Mouse (Mus musculus) small intestine, adult 2 months (tissue): ENCODE measurements at regions not wholly inside any gene's neighbourhood (a gene's known extent, or its start where the extent isn't known, plus 50 kb on each side); places are given as distances from the start of the nearest gene placed in this dataset.

Experiments used
- CTCF ChIP-seq: fragments of 200-500 bp; IDR thresholded peaks from 2 replicates; pipeline ENCODE4 v1.5.1; 2012; ENCODE audit warnings: low read depth, mild to moderate bottlenecking, control low read depth, inconsistent platforms, low read length, moderate library complexity, mixed read lengths; ENCODE audit not compliant: insufficient replicate concordance, insufficient read length; ENCODE audit errors: extremely low read depth
- POLR2A ChIP-seq: fragments of 200-500 bp; IDR thresholded peaks from 2 replicates; pipeline ENCODE4 v1.6.1; 2012; ENCODE audit warnings: low read depth, mild to moderate bottlenecking, control low read depth, inconsistent platforms, low read length, moderate library complexity

DNA sequence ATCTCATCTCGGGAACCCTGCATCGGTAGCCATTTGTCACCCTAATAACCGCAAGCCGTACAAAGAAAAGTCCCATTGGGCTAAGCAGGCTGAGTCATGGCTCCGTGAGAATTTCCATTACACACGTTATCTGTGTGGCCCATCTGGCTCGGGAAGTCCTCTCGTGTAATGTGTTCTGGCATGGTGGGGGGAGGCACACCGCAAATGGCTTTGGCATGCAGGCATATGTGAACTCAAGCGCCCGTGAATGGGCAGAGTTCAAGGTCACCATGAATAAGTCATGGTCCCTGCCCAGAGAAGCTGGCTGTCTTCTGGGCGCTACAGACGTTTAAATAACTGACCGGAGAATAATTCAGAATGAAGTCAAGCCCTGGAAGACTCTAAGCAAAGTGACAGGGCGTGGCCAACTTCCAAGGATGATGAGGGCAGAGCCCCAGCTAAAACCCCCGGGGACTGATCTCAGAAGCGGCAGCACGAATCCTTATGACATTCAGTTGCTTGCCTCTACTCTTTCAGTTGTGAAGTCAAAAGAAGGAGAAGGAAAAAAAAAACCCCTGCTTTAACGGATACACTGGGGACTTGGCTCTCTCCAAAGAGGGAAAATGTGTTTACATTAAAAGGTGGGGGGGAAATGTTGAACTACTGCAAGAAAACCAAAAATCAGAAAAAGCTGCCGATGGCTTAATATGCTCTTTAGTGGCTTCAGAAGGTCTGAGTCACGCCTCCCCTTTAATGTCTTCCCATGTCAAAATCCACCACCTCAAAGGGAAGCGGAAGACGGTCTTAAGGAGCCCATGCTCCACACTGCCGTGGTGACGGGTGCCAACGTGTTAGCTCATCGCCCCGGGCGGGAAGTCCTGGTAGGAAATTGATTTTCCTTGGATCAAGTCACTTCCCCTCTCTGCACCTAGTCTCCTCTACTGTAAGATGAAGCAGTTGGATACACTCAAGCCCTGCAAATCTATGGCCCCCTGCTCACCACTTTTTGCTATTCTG, 186.1 kb downstream of the Cdc5l start:
- TF ChIP-seq CTCF (no peak), POLR2A (no peak)
